Mouse (Mus musculus): ENCODE measurements at regions not wholly inside any gene's neighbourhood (a gene's known extent, or its start where the extent isn't known, plus 50 kb on each side); places are given as distances from the start of the nearest gene placed in this dataset.

- no peak for DNase-seq (ENCODE audit: low spot score in 2 of 2)
These were observed 414.7 kb downstream of the Med13l start for GRCm38 (mm10) chr5:118975147-118975546.

- no peak for DNase-seq (ENCODE audit: low spot score in 2 of 2)
These were observed 418.6 kb downstream of the Med13l start for GRCm38 (mm10) chr5:118978921-118979630.

- DNase-seq (ENCODE audit: low spot score in 2 of 2) = no peak
These were observed 420.6 kb downstream of the Med13l start for GRCm38 (mm10) chr5:118981046-118981445.

GRCm38 (mm10) chr5:118984251-118984650 is 423.8 kb downstream of the Med13l start:
- no peak for DNase-seq (ENCODE audit: low spot score in 2 of 2)

GRCm38 (mm10) chr5:118984797-118985408 is 424.4 kb downstream of the Med13l start:
- DNase-seq (ENCODE audit: low spot score in 2 of 2) = no peak

DNA sequence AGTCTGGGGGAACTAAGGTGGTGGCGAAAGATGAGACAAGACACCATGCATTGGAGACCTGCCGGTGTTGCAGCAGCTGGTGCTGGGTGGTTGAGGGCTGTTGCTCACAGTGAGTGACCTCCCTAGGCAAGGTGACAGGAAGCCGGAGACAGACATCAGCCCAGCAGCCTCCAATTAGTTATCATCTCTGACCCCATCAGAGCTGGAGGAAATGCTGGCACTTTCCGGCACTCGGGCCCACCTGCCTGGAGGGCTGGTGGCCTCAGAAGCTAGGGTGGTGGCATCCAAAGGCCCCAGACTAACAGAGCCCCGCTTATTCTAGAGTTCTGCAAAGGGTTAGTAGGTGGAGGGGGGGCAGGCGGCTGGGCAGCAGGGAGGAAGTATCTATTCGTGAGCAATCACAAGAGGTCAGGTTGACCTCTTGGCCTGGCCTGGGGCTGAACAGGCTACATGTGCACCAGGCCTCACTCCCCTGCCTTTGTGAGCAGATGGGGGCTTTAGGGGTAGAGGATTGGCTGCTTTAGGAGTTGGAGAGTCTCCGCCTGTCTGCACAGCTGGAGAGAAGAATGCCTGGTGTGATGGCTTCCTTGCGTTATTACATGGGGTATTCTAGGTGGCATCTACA is 427.0 kb downstream of the Med13l start:
- no peak for DNase-seq (ENCODE audit: low spot score in 2 of 2)

GRCm38 (mm10) chr5:118999124-118999523 is 438.6 kb downstream of the Med13l start:
- no peak for DNase-seq (ENCODE audit: low spot score in 2 of 2)

- no peak for DNase-seq (ENCODE audit: low spot score in 2 of 2)
These were observed 445.5 kb downstream of the Med13l start for GRCm38 (mm10) chr5:119005825-119006471.

DNA sequence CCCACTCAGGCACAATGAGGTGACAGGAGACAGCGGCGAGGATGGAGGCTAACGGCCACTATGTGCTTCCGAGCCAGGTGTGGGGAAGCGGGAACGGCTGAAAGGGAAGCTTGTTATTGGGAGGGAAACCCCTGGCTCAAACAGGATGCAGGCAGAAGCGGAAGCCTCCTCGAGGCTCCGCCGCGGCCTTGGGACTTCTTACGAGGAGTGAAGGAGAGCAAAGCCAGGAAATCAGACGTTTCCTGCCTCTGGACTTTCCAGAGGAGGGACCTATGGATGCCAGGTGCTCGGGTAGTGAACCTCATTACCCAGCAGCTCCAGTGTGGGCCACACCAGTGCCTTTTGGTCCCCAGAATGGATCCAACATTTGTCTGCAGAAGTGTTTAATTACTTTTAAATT is 449.6 kb downstream of the Med13l start:
- no peak for DNase-seq (ENCODE audit: low spot score in 2 of 2)

GRCm38 (mm10) chr5:119015181-119015580 is 454.7 kb downstream of the Med13l start:
- DNase-seq (ENCODE audit: low spot score in 2 of 2) = no peak

GRCm38 (mm10) chr5:119015606-119016255 is 455.3 kb downstream of the Med13l start:
- no peak for DNase-seq (ENCODE audit: low spot score in 2 of 2)

- DNase-seq (ENCODE audit: low spot score in 2 of 2) = no peak
These were observed 455.9 kb downstream of the Med13l start for GRCm38 (mm10) chr5:119016420-119016819.

GRCm38 (mm10) chr5:119023947-119024346 is 463.5 kb downstream of the Med13l start:
- DNase-seq (ENCODE audit: low spot score in 2 of 2) = no peak

- DNase-seq (ENCODE audit: low spot score in 2 of 2) = no peak
These were observed 471.6 kb downstream of the Med13l start for GRCm38 (mm10) chr5:119032051-119032450.

DNA sequence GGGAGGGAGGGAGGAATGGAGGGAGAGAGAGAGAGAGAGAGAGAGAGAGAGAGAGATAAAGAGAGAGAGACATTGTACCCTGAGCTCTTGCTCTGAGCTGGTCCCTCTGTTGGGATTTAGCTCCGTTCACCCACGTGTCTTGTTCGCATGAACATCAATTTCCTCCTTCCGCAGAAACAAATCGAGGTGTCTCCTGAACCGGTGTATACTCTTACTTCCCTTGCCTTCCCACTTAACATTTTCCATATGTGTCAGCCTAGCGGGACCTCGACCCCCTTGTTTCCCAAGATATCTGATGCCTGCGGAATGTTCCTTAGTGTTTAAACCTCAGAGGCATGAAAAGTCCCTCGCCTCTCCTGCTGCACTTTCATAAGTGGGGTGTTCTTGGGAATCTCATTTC is 484.1 kb downstream of the Med13l start:
- no peak for DNase-seq (ENCODE audit: low spot score in 2 of 2)

DNA sequence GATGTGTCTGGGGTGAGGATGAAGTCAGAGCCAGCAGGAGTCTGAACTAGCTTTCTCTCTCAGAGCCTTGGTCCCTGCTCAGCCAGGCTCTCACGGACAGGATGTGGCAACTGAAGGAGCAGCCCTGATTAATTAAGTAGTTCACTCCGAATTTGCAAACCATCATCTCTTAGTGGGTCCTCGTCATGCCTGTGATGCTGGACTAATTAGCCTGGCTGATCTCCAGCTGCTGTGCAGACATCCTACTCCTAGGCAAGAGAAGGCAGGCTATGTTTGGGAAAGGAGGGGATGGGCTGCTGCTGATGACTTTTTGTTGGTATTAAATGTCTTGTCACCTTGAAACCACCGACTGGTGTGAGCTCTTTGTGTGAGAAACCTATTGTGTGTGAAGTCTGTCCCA is 487.1 kb downstream of the Med13l start:
- DNase-seq (ENCODE audit: low spot score in 2 of 2) = no peak

DNA sequence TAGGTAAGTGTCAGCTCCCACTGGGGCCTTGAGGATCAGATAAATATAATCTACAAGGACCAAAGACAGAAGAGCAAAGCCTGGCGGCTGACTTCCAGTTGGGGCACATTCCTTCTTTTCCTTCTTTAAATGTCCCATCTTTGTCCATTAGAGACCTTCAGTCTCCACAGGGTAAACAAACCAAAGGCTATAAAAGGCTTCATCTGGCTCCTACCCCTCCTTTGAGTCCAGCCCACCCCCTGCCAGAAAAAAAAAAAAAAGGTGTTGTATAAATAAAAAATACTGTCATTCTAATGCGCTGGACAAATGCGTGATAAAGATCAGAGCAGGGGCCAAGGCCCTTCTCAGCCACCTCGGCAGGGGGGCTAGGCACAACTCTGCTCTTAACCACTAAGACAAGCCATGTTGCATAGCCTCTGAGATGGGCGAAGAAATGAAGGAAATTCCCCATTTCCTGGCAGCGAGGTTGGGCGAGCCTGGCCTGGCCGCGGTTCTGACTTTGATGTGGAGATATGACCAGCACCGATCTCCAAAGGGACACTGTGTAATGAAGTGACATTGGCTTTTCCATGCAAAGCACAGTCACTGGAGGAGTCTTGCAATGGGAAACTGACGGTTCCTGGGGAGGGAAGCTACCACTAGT is 492.0 kb downstream of the Med13l start:
- DNase-seq (ENCODE audit: low spot score in 2 of 2) = no peak

- no peak for DNase-seq (ENCODE audit: low spot score in 2 of 2)
These were observed 493.3 kb downstream of the Med13l start for GRCm38 (mm10) chr5:119053738-119054137.

- DNase-seq (ENCODE audit: low spot score in 2 of 2) = no peak
These were observed 493.9 kb downstream of the Med13l start for GRCm38 (mm10) chr5:119054393-119054792.

DNA sequence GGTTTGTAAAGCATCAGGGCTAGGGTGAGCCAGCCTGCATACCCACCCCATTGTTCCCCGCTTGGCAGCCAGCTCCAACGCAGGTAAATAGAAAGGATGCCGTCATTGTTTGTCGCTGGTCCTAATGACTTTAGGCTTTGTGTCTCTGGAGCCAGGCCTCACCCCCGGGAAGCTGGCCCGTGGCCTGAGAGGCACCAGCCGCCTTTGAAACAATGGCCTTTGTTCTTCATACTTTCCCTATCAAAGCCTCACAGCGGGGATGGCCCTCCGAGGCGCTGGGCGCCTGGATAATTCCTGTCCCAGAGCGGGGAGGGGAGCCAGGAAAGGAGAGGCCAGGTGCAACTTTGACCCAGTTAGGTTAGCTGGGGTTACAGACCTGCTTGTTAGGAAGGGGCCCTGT is 495.0 kb downstream of the Med13l start:
- no peak for DNase-seq (ENCODE audit: low spot score in 2 of 2)

DNA sequence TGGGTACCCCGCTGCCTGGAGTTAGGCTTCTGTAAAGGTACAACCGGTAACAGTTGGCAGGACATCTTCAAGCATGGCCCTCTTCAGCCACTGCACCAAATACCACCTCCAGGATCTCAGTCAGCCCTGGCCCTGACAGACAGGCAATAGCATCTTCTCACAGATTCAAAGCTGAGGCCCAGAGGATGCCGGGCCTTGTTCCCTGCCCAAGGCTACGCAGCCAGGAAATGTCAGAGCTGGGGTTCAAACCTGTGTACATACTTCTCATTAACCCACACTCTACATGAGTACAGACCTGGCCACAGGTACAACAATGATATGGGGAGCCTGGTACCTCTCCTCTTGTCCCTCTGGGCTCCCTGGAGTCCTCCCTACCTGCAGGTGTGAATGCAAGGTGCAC is 497.3 kb downstream of the Med13l start:
- DNase-seq (ENCODE audit: low spot score in 2 of 2) = no peak
